Mouse (Mus musculus) Muller cell, postnatal 12 days (primary cell): ENCODE results near the gene Olfr1423.
"Not testable (repeated sequence)": the region's sequence is repeated elsewhere in the genome, so short reads cannot be mapped to it uniquely, and the experiment has no call there.

Experiments used
- DNase-seq: peaks from one replicate; pipeline ENCODE4 v3.0.0-alpha.2; 2015; ENCODE audit errors: inconsistent ontology term

Gene Olfr1423

DNA sequence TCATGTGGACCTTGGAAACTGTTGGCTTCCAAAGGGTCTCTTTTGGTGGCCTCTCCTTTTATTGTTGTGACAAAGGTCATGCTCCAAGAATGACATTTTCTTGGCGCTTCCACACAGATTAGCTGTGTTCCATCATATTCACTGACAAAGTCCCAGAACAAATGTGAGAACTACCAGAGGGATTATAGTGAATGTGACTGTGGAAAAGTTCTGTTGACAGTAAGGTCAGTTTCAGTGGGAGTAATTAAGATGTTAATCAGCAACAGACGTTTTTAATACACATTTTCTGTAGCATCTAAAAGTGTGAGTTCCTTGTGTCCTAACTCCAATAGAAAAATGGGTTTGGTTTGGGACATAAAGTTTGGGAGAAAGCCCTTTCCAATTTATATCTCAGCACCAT, at the start of gene Olfr1423:
TSS of gene Olfr1423 (minus strand) at position 101 of the 400 bp plus-strand sequence.
- DNase-seq: no peak

DNA sequence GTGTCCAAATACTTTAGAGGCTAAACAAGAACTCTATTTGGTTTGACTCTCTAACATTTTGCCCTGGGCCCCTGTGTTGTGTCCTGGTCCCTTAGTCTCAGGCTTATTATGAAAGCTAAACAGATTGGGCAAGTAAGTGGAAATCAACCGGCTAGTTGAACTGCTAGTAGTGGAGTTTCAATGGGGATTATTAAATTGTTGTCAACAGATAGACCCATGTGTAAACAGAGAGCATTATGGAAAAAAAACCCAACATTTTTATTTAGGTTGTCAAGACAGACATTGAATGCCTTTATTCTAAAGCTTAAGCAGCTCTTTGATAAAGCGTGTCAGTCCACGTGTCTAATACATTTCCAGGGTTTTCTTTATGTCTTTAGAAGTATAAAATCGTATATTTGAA, 36.5 kb upstream of the Olfr1423 start, which contains the start of gene Olfr1425:
TSS of gene Olfr1425 (minus strand) at position 101 of the 400 bp plus-strand sequence.
- not testable (repeated sequence) for DNase-seq

DNA sequence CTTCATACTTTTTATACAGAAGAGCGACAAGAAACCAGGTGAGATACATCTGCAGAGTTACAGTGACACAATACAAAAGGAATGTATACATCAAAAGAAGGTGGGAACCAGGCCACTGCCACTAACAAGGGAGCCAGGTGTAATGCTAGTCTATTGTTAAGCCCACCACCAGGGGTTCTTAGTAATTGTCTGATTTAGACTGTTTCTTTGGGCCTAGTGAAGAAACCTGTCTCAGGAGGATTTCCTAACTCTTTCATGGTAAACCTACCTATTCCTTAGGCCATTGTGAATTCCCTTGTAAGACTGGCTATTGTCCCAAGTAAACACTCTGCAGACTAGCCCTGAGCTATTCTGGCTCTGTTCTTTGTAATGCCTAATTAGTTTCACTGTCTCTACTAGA, 28.4 kb upstream of the Olfr1423 start:
- not testable (repeated sequence) for DNase-seq

DNA sequence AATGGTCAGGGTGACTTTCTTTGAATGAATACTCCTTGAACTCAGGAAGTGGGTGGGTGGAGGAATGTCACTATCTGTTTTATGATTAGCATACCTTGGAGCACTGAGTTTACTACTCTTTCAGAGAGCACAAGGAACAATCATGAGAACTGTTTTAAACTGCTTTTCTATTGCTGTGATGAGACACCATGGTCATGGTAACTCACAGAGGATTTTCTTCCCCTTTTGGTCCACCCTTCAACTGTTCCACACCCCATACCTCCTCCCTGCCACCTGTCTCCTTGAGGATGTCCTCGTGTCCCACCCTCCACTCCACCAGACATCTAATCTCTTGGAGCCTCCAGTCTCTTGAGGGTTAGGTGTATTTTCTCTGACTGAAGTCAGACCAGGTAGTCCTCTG, 26.7 kb upstream of the Olfr1423 start:
- DNase-seq: not testable (repeated sequence)

DNA sequence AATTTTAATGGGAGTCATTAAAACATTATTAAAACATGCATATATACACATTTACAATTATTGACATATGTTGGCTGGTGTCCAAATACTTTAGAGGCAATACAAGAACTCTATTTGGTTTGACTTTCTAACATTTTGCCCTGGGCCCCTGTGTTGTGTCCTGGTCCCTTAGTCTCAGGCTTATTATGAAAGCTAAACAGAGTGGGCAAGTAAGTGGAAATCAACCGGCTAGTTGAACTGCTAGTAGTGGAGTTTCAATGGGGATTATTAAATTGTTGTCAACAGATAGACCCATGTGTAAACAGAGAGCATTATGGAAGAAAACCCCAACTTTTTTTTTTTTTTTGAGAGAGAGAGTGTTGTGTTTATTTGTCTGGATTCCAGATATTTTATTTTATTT, 21.5 kb upstream of the Olfr1423 start, which contains the start of gene Olfr1424:
TSS of gene Olfr1424 (minus strand) at position 101 of the 400 bp plus-strand sequence.
- not testable (repeated sequence) for DNase-seq

DNA sequence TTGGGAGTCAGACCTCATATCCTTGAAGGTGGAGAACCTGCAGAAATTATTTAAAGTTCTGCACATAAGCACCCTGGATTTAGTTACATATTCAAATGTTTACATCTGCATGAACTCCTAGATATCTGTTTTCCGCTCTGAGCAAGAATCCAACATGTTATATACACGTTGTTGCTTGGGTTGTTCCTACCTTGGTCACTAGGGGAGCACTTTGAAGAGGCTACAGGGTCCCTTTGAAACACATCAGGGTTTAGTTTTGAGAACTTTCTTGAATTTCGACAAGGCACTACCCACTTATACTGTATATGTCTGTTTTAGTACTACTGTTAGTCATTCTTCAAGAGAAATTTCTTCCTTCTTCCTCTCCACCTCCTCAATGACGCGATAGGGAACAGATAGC, 2.0 kb upstream of the Olfr1423 start:
- no peak for DNase-seq

DNA sequence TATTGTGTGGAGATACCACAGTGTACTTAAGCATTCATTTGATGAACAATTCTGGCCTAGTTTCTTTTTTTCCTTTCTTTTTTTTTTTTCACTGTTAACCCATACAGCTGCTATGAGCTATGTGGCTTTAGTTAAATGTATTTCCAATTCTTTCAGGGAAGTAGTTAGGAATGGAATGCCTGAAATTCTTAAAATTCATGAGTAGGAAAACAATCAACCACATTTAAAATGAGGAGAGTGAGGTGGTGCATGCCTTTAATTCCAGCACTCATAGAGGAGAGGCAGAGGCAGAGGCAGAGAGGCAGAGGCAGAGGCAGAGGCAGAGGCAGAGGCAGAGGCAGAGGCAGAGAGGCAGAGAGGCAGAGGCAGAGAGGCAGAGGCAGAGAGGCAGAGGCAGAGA, 3.4 kb downstream of the Olfr1423 start:
- peak; percentile 90 for DNase-seq

DNA sequence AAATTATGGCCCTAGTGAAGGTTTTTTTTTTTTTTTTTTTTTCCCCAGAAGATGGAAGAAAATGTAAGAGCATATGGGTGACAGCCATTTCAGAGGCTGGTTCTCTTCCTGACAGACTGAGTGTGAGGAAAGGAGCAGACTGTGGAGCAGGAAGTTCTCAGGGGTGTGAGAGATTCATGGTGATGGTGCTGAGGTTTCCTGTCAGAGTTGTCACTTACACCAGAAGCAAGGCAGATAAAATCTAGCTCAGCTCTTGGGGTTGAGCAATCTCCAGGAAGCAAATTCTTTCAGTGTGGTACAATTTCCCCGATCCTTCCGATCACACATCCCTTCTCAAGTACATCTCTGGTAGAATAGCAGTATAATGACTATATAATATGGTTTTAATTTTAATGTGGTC, 14.5 kb downstream of the Olfr1423 start:
- DNase-seq: no peak

DNA sequence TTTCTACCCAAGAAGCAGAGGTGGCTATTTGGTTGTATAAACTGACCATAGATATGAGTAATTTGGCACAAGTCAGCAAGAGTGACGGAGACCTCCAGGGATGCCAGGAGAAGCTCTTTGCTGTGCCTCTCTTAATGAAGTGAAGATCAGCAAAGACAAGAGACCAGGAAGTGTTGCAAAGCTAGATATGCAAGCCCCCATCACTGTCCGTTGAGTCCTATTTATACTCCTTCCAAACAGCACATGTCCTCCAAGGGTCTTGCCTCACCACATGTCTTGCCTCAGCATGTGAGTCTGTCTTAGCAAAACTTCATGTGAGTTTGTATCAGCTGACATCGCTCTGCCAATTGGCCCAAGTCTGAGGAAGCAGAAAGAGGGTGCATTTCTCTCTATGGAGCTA, 15.8 kb downstream of the Olfr1423 start:
- no peak for DNase-seq

DNA sequence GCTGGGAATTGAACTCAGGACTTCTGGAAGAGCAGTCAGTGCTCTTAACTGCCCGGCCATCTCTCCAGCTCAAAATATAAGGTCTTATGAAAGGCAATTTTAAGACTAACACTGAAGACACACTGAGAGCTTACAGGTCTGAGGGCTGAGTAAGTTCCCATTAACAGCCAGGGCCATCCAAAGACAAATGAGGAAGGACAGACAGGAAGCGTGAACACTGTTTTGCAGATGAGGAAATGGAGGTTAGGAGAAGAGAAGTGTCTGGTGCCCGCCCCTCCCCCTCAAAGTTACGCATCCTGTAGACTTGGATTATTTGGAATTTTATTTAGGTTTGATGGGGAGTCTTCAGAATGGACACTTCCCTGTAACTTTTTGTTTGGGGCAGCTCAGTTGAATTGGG, 17.0 kb downstream of the Olfr1423 start:
- DNase-seq: no peak

DNA sequence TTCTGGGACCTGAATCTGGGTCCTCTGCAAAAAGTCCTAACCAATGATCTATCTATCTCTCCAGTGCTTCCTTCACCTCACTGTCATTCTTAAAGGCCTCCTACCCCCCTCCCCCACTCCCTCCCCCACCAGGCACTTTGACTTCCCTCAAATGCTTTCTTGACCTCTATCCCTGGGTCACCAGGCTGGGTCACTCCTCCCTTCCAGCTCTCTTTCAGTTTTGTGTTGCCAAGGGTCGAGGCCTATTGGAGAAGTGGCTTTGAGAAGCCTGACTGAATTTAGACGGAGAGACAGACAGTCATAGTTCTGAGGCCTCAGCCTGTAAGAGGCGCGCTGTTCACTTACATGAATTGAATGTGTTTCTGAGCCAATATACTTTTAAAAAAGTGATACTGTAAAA, 24.9 kb downstream of the Olfr1423 start:
- no peak for DNase-seq

DNA sequence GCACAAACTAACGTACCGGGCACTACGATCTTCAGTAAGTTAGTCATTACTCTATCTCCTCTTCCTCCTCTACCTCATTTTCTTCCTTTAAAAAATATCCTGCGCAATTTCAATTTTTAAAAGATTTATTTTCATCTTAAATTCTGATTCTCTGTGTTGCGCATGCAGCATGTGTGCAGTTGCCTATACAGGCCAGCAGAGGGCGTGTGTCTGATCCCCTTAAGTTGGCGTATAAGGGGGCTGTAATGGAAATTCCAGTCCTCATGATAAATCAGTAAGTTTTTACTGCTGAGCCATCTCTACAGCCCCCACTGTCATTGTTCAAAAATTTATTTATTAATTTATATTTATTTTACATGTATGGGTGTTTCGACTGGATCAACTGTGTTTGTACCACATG, 25.4 kb downstream of the Olfr1423 start:
- no peak for DNase-seq

DNA sequence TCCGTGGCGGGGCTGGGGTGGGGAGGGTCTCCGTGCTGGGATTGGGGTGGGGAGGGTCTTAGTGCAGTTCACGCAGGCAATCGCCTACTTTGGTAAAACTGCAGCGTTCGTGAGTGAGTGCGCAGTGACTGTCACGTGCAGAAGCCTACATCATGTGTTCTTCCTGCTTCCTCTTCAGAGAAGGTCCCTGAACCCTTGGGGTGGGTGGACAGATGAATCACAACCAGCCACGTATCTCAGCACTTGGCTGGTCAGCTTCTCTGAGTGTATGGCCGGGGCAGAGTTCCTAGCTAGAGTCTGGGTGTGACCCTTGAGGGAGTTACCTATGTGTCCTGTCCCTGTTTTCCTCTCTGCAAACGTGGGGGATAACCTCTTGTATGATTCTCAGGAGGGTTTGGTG, 27.9 kb downstream of the Olfr1423 start:
- peak; percentile 66 for DNase-seq

DNA sequence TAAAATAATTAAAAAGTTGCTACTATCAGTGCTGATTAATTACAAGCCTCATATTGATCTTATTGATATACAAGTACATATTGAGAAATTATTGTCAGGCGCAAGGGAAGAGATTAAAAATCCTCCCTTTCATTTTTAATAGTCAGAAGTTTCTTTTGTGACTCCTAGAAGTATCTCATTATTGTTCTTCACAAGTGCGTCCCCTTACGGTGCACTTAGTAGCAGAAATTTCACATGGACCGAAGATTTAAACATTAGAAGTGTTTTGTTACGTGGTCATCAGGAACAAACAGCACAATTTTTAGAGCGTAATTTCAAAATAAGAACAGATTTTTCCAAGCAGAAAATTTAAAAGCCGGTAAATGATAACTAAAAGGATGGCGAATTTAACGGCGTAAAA, 28.5 kb downstream of the Olfr1423 start:
- DNase-seq: no peak

DNA sequence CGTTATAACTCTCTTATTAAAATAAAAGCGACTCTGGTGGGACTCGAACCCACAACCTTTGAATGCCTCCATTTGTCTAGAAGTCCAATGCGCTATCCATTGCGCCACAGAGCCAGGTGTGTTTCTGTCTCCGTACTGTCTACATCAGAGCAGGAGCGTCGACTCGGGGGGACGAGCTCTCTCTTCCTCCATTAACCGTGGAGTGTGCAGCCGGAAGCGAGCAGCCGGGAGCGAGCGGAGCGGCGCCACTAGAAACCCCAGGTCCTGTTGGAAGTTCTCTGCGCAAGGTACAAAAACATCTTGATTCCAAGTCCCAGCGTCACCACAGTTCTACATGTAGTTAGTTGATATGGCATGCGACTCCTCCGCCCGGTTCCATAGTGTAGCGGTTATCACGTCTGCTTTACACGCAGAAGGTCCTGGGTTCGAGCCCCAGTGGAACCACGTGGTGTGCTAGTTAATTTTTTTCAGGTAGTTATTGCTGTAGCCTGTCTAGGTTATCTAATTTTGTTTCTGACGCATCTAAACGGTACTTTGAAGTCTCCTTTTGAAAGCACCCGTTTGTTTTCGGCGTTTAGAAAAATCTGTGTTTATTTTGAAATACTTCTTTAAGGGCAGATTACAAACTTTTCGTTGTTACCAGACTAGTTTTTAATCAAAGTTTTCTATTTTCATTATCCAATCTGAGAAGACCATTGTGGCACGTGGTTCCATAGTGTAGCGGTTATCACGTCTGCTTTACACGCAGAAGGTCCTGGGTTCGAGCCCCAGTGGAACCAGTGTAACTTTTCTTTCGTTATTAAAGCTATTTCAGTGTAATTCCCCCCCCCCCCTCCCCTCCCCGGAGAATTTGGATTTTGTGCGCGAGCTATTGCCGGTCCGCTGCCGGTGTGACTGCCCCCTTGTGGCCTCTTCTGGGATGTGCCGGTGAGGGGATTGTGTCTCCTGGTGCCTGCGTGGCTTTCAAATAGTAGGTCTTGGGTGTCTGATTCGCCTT, 29.3 kb downstream of the Olfr1423 start:
- DNase-seq: peak; percentile 97

DNA sequence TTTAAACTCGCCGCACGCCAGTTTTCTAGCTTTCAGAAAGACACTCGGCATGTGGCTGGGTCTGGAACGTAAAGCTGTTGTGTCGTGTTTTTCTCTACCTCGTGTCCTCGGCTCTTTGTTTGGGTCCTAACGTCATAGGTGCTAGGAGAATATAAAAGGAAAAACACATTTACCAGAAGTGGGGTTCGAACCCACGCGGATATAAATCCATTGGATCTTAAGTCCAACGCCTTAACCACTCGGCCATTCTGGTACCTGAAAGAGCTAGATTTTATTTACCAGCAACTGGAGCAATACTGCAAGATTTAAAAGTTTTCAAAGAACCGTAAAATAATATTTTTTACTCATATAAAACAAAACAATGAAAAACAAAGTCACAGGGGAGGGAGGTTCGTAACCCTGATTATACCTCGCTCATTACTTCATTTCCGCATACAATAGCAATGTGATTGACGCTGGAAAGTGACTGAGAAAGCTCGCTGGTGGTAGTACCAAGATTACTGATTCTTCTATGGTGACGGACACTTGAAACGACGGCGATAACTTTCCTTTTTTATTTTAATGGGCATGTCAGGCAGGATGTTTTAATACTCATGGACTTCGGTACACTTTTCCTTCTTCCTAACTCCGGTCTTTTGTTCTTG, 30.1 kb downstream of the Olfr1423 start:
- peak; percentile 95 for DNase-seq

DNA sequence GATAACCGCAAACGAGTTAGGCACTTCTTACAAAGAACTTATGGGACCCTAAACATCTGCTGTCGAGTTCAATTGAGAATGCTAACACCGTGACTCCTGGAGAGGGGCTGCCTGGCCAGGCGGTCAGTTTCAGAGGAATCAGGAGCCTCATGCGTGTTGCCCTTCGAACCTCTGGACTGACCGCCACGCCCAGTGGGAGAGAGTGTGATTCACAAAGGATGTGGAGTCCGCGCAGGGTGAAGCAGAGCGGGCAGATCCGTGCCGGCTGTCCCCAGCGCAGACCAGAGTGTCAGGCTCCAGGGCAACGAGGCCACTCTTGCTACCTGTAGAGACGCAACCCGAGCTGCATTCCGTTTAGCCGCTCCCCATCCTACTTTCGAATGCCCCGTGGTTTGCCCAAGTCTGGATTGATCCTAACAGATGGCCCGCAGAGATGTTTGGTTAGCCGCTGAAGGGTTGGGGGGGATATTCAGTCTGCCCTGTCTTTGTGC, 30.8 kb downstream of the Olfr1423 start:
- peak; percentile 82 for DNase-seq

DNA sequence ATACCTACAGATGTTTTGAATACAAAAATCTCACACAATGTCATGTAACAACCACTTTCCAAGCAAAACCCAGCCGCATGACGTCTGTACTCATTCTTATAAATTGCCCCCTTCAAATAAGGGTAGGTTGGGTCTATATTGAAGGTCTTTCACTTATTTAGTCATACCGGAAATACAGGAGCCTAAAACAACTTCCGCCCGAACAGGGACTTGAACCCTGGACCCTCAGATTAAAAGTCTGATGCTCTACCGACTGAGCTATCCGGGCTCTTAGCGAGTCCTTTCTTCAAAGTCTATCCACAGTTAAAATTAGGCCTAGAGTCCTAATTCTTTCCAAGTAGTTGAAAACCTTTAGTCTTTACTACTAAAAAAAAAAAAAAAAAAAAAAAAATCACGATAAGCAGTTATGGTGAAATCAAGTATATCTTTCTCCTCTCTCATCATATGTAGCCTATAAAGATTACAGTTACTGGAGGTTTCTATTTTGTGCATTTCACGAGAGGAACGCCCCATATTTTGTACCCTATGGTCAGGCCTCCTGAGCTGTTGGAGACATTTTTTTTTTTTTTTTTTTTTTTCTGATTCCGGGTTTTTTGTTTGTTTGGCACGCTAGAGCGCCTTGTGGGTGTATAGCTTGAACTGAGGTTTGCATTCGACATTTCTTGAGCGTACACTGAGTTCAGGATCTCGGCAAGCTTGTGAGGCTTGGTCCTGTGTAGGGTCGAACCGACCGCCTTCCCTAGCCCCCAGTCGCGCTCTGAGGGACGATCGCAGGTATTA, 31.4 kb downstream of the Olfr1423 start:
- peak; percentile 84 for DNase-seq

DNA sequence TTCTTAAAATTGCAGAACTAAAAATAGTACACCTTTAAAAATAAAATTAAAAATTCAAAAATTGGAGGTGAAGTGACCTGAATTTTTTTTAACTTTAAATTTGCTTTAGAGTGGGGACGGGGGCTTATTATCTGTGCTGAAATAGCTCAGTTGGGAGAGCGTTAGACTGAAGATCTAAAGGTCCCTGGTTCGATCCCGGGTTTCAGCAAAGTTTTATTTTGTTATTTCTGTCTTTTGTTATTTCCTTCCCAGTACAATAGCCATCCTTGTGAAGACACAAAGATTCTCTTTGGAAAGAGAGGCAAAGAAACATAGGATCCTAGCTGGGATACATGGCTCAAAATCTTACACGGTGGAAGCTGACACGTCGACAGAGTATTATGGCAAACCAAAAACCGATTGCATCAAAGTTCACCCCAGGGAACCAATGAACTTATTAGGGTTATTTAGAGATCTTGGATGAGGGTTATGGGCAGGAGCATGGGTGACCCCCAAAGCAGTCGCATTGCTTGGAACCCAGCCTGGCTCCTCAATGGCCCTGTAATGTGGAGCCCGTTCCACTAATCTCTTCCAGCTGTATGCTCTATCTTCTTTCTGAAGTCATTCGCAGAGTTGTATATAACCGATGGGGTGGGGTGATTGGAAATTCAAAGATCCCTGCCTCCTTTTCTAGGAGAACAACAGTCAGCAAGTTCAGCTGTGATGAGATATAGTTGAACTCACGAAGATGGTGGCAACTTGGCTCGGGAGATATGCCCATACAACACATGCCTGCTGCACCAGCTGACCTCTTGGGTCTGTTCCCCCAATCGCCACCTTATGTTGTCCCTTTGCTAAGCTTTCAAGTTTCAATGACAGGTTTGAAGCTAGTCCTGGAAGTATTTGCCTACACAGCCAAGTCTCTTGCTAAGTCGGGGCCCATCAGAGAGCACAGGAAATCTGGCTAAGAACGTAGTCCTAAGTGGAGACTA, 32.4 kb downstream of the Olfr1423 start:
- DNase-seq: no peak

DNA sequence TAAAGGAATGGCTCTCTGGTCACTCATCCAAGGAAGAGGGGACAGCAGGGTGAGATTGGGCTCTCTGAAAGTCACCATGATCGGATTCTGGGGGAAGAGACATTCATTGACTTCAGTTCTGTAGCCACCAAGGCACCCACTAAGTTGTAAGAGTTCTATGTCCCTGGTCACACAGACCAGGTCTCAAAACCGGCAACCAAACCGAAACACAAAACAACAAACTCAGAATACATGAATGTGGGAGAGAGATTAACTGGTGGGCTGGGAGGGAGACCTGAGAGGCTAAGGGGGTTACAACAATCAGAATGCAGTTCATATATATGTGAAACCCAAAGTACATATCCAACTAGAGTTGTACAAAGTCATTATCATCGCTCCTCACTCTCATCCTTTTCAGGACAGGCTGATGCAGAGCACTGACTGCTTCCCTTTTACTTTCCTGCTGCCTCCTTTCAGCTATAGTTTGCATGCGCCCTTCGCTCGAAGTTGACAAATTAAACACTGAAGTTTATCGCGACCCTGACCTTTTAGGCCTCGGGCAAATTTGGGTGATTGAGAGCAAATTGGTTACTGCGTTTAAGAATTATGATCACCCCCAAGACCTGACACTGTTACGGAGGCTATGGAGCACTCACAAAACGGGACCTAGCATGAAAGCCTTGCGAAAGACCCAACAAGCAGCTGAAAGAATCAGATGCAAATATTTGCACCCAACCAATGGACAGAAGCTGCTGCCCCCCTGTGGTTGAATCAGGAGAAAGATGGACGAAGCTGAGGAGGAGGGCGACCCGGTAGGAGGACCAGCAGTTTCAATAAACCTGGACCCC, 33.8 kb downstream of the Olfr1423 start:
- DNase-seq: peak; percentile 42
